Mouse (Mus musculus) hindbrain, embryonic 15.5 days (tissue): Measurements from ENCODE around the gene Klk1b9. TPM values are rescaled to one million over a fixed set of nuclear protein-coding genes. Genes with fewer than 3 reads are reported as not detected.
"Not testable (repeated sequence)": the region's sequence is repeated elsewhere in the genome, so short reads cannot be mapped to it uniquely, and the experiment has no call there.

Experiments
- ATAC-seq: fragments of 200-750 bp; cut with Nextera tagmentation; 2 replicates; pipeline ENCODE4 v1.8.0; 2017; ENCODE audit warnings: low read depth, moderate number of reproducible peaks, moderate TSS enrichment; ENCODE audit not compliant: low FRiP score
- H3K27ac ChIP-seq: fragments of 300-500 bp; sonication (generic); replicated peaks from 2 replicates; pipeline ENCODE4 v1.5.1; 2015; ENCODE audit warnings: mild to moderate bottlenecking, inconsistent platforms
- H3K27me3 ChIP-seq: fragments of 300-500 bp; sonication (generic); 2 replicates; pipeline ENCODE4 v1.6.1; 2015; ENCODE audit warnings: control low read depth, inconsistent platforms
- H3K36me3 ChIP-seq: fragments of 300-500 bp; sonication (generic); 2 replicates; pipeline ENCODE4 v1.6.1; 2015; ENCODE audit warnings: control low read depth, inconsistent platforms
- H3K4me1 ChIP-seq: fragments of 300-500 bp; sonication (generic); replicated peaks from 2 replicates; pipeline ENCODE4 v1.6.1; 2015; ENCODE audit warnings: control low read depth, inconsistent platforms
- H3K4me2 ChIP-seq: fragments of 300-500 bp; sonication (generic); 2 replicates; pipeline ENCODE4 v1.6.1; 2015; ENCODE audit warnings: moderate library complexity, mild to moderate bottlenecking, inconsistent platforms
- H3K4me3 ChIP-seq: fragments of 300-500 bp; sonication (generic); 2 replicates; pipeline ENCODE4 v1.5.1; 2015; ENCODE audit warnings: mild to moderate bottlenecking, inconsistent platforms
- H3K9ac ChIP-seq: fragments of 300-500 bp; sonication (generic); 2 replicates; pipeline ENCODE4 v1.6.1; 2015; ENCODE audit warnings: inconsistent platforms
- H3K9me3 ChIP-seq: fragments of 300-500 bp; sonication (generic); 2 replicates; pipeline ENCODE4 v1.6.1; 2016; ENCODE audit warnings: control low read depth, inconsistent platforms
- WGBS: fragments of 180-500 bp; shearing (Covaris S2); methylation state at CpG from one replicate; pipeline ENCODE4 v1.1.7; 2015; 5-methylcytosine and 5-hydroxymethylcytosine counted together
- polyA plus RNA-seq: library from polyadenylated mRNA; unstranded; fragments of >200 nt; fragmentation: Nextera tagmentation; extraction: Ambion mirVana; gene quantifications from 2 replicates; pipeline ENCODE4 v1.2.1, GENCODE M21; 2015

The Klk1b9 gene
- polyA plus RNA-seq = not detected in 2 replicates

GRCm38 (mm10) chr7:43975761-43976160 lies at the start of gene Klk1b9:
Gene Klk1b9 (plus strand): TSS chr7:43976061.
- H3K4me1 ChIP-seq, ATAC-seq, H3K4me2 ChIP-seq, H3K9me3 ChIP-seq, H3K36me3 ChIP-seq, H3K27me3 ChIP-seq, H3K27ac ChIP-seq, H3K4me3 ChIP-seq, H3K9ac ChIP-seq: not testable (repeated sequence)
- 84% methylated on average over 1 of the region's 1 CpGs for WGBS

DNA sequence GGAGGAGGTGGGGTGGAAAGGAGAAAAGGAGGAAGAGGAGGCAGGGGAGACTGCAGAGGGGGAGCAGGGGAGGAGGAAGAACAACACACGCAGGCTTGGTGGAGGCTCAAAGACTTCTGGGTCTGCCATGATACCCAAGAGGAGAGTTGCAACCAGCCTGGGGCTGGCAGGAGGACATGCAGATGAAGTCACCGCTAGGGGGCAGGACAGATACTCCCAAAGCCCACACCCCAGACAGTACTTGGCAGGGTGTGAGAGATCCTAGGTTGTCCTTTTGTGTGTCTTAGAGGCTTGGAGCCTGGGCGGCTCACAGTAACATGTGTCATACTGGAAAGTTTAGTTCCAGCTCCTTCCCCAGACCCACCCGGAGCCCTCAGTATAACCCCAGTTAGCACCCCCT lies 47.3 kb upstream of the Klk1b9 start:
- ATAC-seq = peak; percentile 27; the same call in 1 of the 2 replicates
- H3K9me3 ChIP-seq = no peaks in the 10 kb centered on the region
- 35% methylated on average over 4 of the region's 4 CpGs for WGBS

GRCm38 (mm10) chr7:43932337-43932736 lies 43.5 kb upstream of the Klk1b9 start:
- Histone ChIP-seq H3K9ac (no peak overlapping the region), H3K4me3 (no peak overlapping the region), H3K4me1 (no peaks in the 10 kb centered on the region), H3K36me3 (no peaks in the 10 kb centered on the region), H3K27me3 (no peaks in the 10 kb centered on the region), H3K4me2 (no peak overlapping the region), H3K27ac (no peak overlapping the region), H3K9me3 (no peaks in the 10 kb centered on the region)
- 70% methylated on average over 4 of the region's 4 CpGs for WGBS
- ATAC-seq = no peak

More for the DNA sequence above, 47.3 kb upstream of the Klk1b9 start:
- no peak overlapping the region for H3K4me3 ChIP-seq
- H3K27ac ChIP-seq = no peak overlapping the region
- H3K4me2 ChIP-seq = no peak overlapping the region
- no peaks in the 10 kb centered on the region for H3K27me3 ChIP-seq
- H3K36me3 ChIP-seq = no peaks in the 10 kb centered on the region
- H3K4me1 ChIP-seq = no peaks in the 10 kb centered on the region
- no peak overlapping the region for H3K9ac ChIP-seq

GRCm38 (mm10) chr7:43933440-43933839 lies 42.4 kb upstream of the Klk1b9 start, which contains the start of gene Klk15:
Gene Klk15 (plus strand): TSS chr7:43933740.
- no peak for ATAC-seq
- no peak within 1 kb of the TSS for H3K27ac ChIP-seq
- no peaks in the 10 kb centered on the region for H3K4me1 ChIP-seq
- H3K36me3 ChIP-seq = no peaks in the 10 kb centered on the region
- H3K9me3 ChIP-seq = no peaks in the 10 kb centered on the region
- 94% methylated on average over 3 of the region's 3 CpGs for WGBS
- H3K9ac ChIP-seq = no peak within 1 kb of the TSS
- H3K4me2 ChIP-seq = no peak within 1 kb of the TSS
- H3K4me3 ChIP-seq = no peak within 1 kb of the TSS
- H3K27me3 ChIP-seq = no peaks in the 10 kb centered on the region

DNA sequence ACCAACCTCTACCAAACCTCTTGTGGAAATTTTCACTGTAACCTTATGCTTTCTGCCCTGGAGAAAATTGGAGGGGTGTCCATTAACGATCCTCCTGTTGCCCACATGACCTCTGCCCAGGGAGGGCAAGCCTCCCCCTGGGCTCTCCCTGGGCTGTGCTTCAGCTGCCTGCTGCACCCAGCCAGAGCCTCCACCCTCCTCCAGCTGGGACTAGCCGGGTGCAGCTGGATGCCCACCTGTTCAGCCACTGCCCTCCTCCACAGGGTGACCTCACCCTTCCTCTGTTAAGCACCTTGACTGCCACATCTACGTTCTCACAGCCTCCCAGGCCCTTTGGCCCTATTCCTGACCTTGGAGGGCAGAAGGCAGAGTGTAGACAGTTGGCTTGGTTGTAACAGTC lies 41.1 kb upstream of the Klk1b9 start:
- 76% methylated on average over 3 of the region's 3 CpGs for WGBS
- no peaks in the 10 kb centered on the region for H3K27me3 ChIP-seq
- no peak overlapping the region for H3K27ac ChIP-seq
- no peak overlapping the region for H3K4me3 ChIP-seq
- ATAC-seq = no peak
- no peaks in the 10 kb centered on the region for H3K36me3 ChIP-seq
- H3K9me3 ChIP-seq = no peaks in the 10 kb centered on the region
- no peaks in the 10 kb centered on the region for H3K4me1 ChIP-seq
- H3K9ac ChIP-seq = no peak overlapping the region
- no peak overlapping the region for H3K4me2 ChIP-seq

DNA sequence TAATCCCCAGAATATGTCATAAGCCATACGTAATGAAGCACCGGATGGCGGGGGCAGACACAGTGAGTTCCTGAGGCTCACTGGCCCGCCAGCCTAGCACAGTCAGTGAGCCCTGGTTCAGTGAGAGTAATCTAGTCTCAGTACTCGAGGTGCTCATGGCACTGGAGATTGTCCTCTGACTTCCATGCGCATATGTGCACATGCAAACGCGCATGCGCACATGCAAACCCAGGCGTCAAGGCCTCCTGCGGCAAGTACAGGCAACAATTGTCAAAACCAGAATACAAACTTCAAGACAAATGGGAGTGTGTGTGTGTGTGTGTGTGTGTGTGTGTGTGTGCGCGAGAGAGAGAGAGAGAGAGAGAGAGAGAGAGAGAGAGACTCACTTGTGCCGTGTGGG lies 39.3 kb upstream of the Klk1b9 start:
- no peaks in the 10 kb centered on the region for H3K4me1 ChIP-seq
- no peaks in the 10 kb centered on the region for H3K36me3 ChIP-seq
- ATAC-seq = no peak
- no peak overlapping the region for H3K4me3 ChIP-seq
- H3K27ac ChIP-seq = no peak overlapping the region
- H3K4me2 ChIP-seq = no peak overlapping the region
- H3K27me3 ChIP-seq = no peaks in the 10 kb centered on the region
- H3K9me3 ChIP-seq = no peaks in the 10 kb centered on the region
- no peak overlapping the region for H3K9ac ChIP-seq
- WGBS = 88% methylated on average over 14 of the region's 14 CpGs

GRCm38 (mm10) chr7:43942293-43942692 lies 33.6 kb upstream of the Klk1b9 start:
- 72% methylated on average over 3 of the region's 3 CpGs for WGBS
- H3K4me3 ChIP-seq, H3K4me2 ChIP-seq, H3K4me1 ChIP-seq, H3K36me3 ChIP-seq, H3K9ac ChIP-seq, H3K27me3 ChIP-seq, ATAC-seq, H3K9me3 ChIP-seq, H3K27ac ChIP-seq: not testable (repeated sequence)

DNA sequence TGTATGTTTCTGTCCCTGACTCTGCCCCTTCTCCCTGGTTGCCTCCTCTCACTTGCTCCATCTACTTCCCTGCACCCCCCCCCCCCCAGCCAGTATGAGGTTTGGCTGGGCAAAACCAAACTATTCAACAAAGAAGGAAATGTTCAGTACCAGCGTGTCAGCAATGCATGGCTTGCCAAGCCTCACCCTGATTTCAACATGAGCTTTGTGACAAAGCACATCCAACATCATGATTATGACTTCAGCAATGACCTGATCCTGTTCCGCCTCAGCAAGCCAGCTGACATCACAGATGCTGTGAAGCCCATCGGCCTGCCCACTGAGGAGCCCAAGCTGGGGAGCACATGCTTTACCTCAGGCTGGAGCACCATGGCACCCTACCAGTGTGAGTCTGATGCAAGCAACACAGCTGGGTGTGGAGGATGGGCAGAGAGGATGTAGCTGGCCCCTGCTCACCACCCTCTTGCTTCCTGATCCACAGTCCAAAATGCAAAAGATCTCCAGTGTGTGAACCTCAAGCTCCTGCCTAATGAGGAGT lies 31.1 kb upstream of the Klk1b9 start:
- Histone ChIP-seq H3K9ac (no peak overlapping the region), H3K9me3 (no peaks in the 10 kb centered on the region), H3K27me3 (no peaks in the 10 kb centered on the region), H3K36me3 (no peaks in the 10 kb centered on the region), H3K27ac (no peak overlapping the region), H3K4me2 (no peak overlapping the region), H3K4me1 (no peaks in the 10 kb centered on the region), H3K4me3 (no peak overlapping the region)
- 95% methylated on average over 3 of the region's 3 CpGs for WGBS
- ATAC-seq = no peak

- Histone ChIP-seq H3K4me1 (no peaks in the 10 kb centered on the region), H3K27ac (no peak within 1 kb of the TSS), H3K4me3 (no peak within 1 kb of the TSS), H3K9ac (no peak within 1 kb of the TSS), H3K4me2 (no peak within 1 kb of the TSS), H3K27me3 (no peaks in the 10 kb centered on the region), H3K36me3 (no peaks in the 10 kb centered on the region), H3K9me3 (no peaks in the 10 kb centered on the region)
- 84% methylated on average over 2 of the region's 2 CpGs for WGBS
- ATAC-seq = no peak
These were observed 25.5 kb upstream of the Klk1b9 start, which contains the start of gene Klk1b8 for GRCm38 (mm10) chr7:43950364-43950763. Gene Klk1b8 (plus strand): TSS chr7:43950664.

DNA sequence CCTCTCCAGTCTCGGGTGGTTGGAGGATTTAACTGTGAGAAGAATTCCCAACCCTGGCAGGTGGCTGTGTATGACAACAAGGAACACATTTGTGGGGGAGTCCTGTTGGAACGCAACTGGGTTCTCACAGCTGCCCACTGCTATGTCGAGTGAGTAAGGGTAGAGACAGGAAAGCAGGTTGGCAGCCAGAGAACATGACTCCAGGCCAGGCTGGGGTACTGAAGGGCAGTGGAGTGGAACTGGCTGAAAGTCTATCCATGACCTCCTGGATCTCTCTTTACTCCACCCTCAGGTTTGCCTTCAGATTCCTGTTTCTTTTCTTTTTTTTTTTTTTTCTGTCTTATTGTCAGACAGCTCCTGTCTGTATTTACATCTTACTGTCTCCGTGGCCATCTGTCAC lies 23.2 kb upstream of the Klk1b9 start:
- H3K4me2 ChIP-seq = no peak overlapping the region
- H3K9ac ChIP-seq = no peak overlapping the region
- H3K27ac ChIP-seq = no peak overlapping the region
- H3K4me3 ChIP-seq = no peak overlapping the region
- no peaks in the 10 kb centered on the region for H3K9me3 ChIP-seq
- 62% methylated on average over 4 of the region's 4 CpGs for WGBS
- H3K4me1 ChIP-seq = no peaks in the 10 kb centered on the region
- H3K27me3 ChIP-seq = no peaks in the 10 kb centered on the region
- H3K36me3 ChIP-seq = no peaks in the 10 kb centered on the region
- ATAC-seq = no peak

GRCm38 (mm10) chr7:43966451-43966850 lies 9.4 kb upstream of the Klk1b9 start, which contains the start of gene Klk1b1:
Gene Klk1b1 (plus strand): TSS chr7:43966751.
- Histone ChIP-seq H3K4me2 (no peak within 1 kb of the TSS), H3K9me3 (no peaks in the 10 kb centered on the region), H3K9ac (no peak within 1 kb of the TSS), H3K27ac (no peak within 1 kb of the TSS), H3K4me1 (no peaks in the 10 kb centered on the region), H3K36me3 (no peaks in the 10 kb centered on the region), H3K4me3 (no peak within 1 kb of the TSS), H3K27me3 (no peaks in the 10 kb centered on the region)
- WGBS = 66% methylated on average over 3 of the region's 3 CpGs
- ATAC-seq = no peak

GRCm38 (mm10) chr7:43967058-43967457 lies 8.8 kb upstream of the Klk1b9 start:
- 80% methylated on average over 3 of the region's 3 CpGs for WGBS
- Histone ChIP-seq H3K27me3 (no peaks in the 10 kb centered on the region), H3K9me3 (no peaks in the 10 kb centered on the region), H3K9ac (no peak overlapping the region), H3K4me3 (no peak overlapping the region), H3K27ac (no peak overlapping the region), H3K4me2 (no peak overlapping the region), H3K4me1 (no peaks in the 10 kb centered on the region), H3K36me3 (no peaks in the 10 kb centered on the region)
- ATAC-seq = no peak

DNA sequence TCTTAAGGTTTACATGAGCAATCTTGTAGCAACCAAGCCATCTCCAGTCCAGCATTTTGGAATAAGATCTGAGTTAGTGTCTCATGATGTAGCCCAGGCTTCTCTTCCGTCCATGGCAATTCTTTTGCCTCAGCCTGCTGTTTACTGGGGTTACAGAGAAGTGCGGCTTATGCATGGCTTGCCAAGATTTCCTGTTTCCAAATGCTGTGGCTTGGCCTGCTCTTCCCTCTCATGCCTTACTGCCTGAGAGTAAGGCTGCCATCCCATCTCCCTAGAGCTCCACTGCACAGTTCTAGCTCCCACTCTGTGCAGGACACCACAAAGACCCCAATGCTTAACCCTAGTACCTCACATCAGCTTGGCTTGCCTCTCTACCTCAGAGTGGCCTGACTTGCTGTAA lies 8.2 kb upstream of the Klk1b9 start:
- no peak for ATAC-seq
- Histone ChIP-seq H3K9ac (no peak overlapping the region), H3K4me2 (no peak overlapping the region), H3K4me3 (no peak overlapping the region), H3K36me3 (no peaks in the 10 kb centered on the region), H3K27me3 (no peaks in the 10 kb centered on the region), H3K27ac (no peak overlapping the region), H3K9me3 (no peaks in the 10 kb centered on the region), H3K4me1 (no peaks in the 10 kb centered on the region)
- WGBS = 84% methylated on average over 2 of the region's 2 CpGs
